Mouse (Mus musculus): ENCODE measurements around the gene Fam107b.

DNA sequence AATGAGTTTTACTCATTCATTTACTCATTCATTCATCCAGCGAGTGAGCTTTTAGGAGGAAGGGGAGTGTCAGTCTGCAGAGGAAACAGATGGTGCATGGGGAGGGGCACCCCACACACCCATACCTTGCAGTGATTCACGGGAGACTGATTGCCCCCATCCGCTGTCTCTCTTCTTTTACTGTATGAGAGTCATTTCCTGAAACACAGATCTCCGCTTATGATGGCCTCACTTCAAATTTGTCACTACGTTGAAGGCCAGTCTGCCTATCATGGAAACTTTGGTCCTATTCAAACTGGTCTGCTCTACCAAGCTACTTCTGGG lies 230.2 kb downstream of the Fam107b start:
- TF ChIP-seq CTCF (IDR thresholded peaks at IDR 0.05; ENCODE audit: low read depth) (no peak), EP300 (IDR thresholded peaks at IDR 0.05; ENCODE audit: low read depth) (no peak)

Data from liver, embryonic 14.5 days (tissue).